Mouse (Mus musculus) embryonic facial prominence, embryonic 13.5 days (tissue): ENCODE results near the gene Mapk13. TPM values are rescaled to one million over a fixed set of nuclear protein-coding genes. Genes with fewer than 3 reads are reported as not detected.
"Not testable (repeated sequence)": the region's sequence is repeated elsewhere in the genome, so short reads cannot be mapped to it uniquely, and the experiment has no call there.

Source experiments
- ATAC-seq: fragments of 200-750 bp; cut with Nextera tagmentation; 2 replicates; pipeline ENCODE4 v1.8.0; 2017; ENCODE audit warnings: low read depth; ENCODE audit not compliant: insufficient number of reproducible peaks, insufficient read depth, low FRiP score, low TSS enrichment
- H3K27ac ChIP-seq: fragments of 300-500 bp; sonication (generic); 2 replicates; pipeline ENCODE4 v1.5.1; 2015; ENCODE audit warnings: moderate library complexity, mild to moderate bottlenecking, inconsistent platforms
- H3K27me3 ChIP-seq: fragments of 300-500 bp; sonication (generic); 2 replicates; pipeline ENCODE4 v1.6.1; 2015; ENCODE audit warnings: mild to moderate bottlenecking, inconsistent platforms
- H3K36me3 ChIP-seq: fragments of 300-500 bp; sonication (generic); 2 replicates; pipeline ENCODE4 v1.6.1; 2015; ENCODE audit warnings: mild to moderate bottlenecking, inconsistent platforms
- H3K4me1 ChIP-seq: fragments of 300-500 bp; sonication (generic); 2 replicates; pipeline ENCODE4 v1.6.1; 2015; ENCODE audit warnings: inconsistent platforms
- H3K4me2 ChIP-seq: fragments of 300-500 bp; sonication (generic); 2 replicates; pipeline ENCODE4 v1.6.1; 2015; ENCODE audit warnings: moderate library complexity, mild to moderate bottlenecking, inconsistent platforms
- H3K4me3 ChIP-seq: fragments of 300-500 bp; sonication (generic); 2 replicates; pipeline ENCODE4 v1.5.1; 2015; ENCODE audit warnings: mild to moderate bottlenecking, inconsistent platforms
- H3K9ac ChIP-seq: fragments of 300-500 bp; sonication (generic); 2 replicates; pipeline ENCODE4 v1.6.1; 2015; ENCODE audit warnings: mild to moderate bottlenecking, inconsistent platforms
- H3K9me3 ChIP-seq: fragments of 300-500 bp; sonication (generic); 2 replicates; pipeline ENCODE4 v1.6.1; 2016; ENCODE audit warnings: inconsistent platforms
- WGBS: fragments of 180-500 bp; shearing (Covaris S2); methylation state at CpG from one replicate; pipeline ENCODE4 v1.1.7; 2015; ENCODE audit warnings: mixed read lengths; 5-methylcytosine and 5-hydroxymethylcytosine counted together
- polyA plus RNA-seq: library from polyadenylated mRNA; unstranded; fragments of >200 nt; fragmentation: Nextera tagmentation; extraction: Ambion mirVana; gene quantifications from 2 replicates; pipeline ENCODE4 v1.2.1, GENCODE M21; 2015

The Mapk13 gene
- polyA plus RNA-seq, 1 experiment from 2014 or later, result 47.3 TPM

- Histone ChIP-seq H3K27me3 (no peaks in the 10 kb centered on the region), H3K9me3 (no peaks in the 10 kb centered on the region), H3K36me3 (peaks cover 32% of the 10 kb centered on the region), H3K4me1 (no peaks in the 10 kb centered on the region), H3K9ac (no peak overlapping the region), H3K4me2 (no peak overlapping the region), H3K4me3 (no peak overlapping the region), H3K27ac (no peak overlapping the region)
- 70% methylated on average over 6 of the region's 6 CpGs for WGBS
- no peak for ATAC-seq
These were observed 18.5 kb upstream of the Mapk13 start for GRCm38 (mm10) chr17:28750580-28750979.

- 47% methylated on average over 5 of the region's 5 CpGs for WGBS
These were observed 12.7 kb upstream of the Mapk13 start for GRCm38 (mm10) chr17:28756447-28756846.

GRCm38 (mm10) chr17:28757470-28757869 is 11.6 kb upstream of the Mapk13 start:
- H3K4me3 ChIP-seq, result no peak overlapping the region
- ATAC-seq, result no peak
- H3K4me2 ChIP-seq, result no peak overlapping the region
- 73% methylated on average over 2 of the region's 2 CpGs for WGBS
- H3K27ac ChIP-seq, result no peak overlapping the region
- no peaks in the 10 kb centered on the region for H3K36me3 ChIP-seq
- H3K4me1 ChIP-seq, result peaks cover 4% of the 10 kb centered on the region; the same call in 1 of the 2 replicates
- H3K27me3 ChIP-seq, result no peaks in the 10 kb centered on the region
- H3K9ac ChIP-seq, result no peak overlapping the region
- H3K9me3 ChIP-seq, result no peaks in the 10 kb centered on the region

More at GRCm38 (mm10) chr17:28756447-28756846, 12.7 kb upstream of the Mapk13 start:
- Histone ChIP-seq H3K27ac (no peak overlapping the region), H3K4me3 (no peak overlapping the region), H3K27me3 (no peaks in the 10 kb centered on the region), H3K36me3 (no peaks in the 10 kb centered on the region), H3K9me3 (no peaks in the 10 kb centered on the region), H3K4me1 (peaks cover 4% of the 10 kb centered on the region; the same call in 1 of the 2 replicates), H3K4me2 (no peak overlapping the region), H3K9ac (no peak overlapping the region)
- ATAC-seq, result no peak

- 63% methylated on average over 8 of the region's 8 CpGs for WGBS
These were observed 8.3 kb upstream of the Mapk13 start for GRCm38 (mm10) chr17:28760736-28761312.

GRCm38 (mm10) chr17:28761871-28762270 is 7.2 kb upstream of the Mapk13 start:
- Histone ChIP-seq H3K4me1 (no peaks in the 10 kb centered on the region), H3K27me3 (no peaks in the 10 kb centered on the region), H3K27ac (no peak overlapping the region), H3K4me2 (no peak overlapping the region), H3K9me3 (no peaks in the 10 kb centered on the region), H3K9ac (no peak overlapping the region), H3K4me3 (no peak overlapping the region), H3K36me3 (no peaks in the 10 kb centered on the region)
- WGBS, result 8% methylated on average over 3 of the region's 3 CpGs
- ATAC-seq, result no peak

More at GRCm38 (mm10) chr17:28760736-28761312, 8.3 kb upstream of the Mapk13 start:
- ATAC-seq, result no peak
- H3K9ac ChIP-seq, result no peak overlapping the region
- no peaks in the 10 kb centered on the region for H3K36me3 ChIP-seq
- H3K4me3 ChIP-seq, result no peak overlapping the region
- H3K27ac ChIP-seq, result no peak overlapping the region
- no peaks in the 10 kb centered on the region for H3K9me3 ChIP-seq
- no peaks in the 10 kb centered on the region for H3K27me3 ChIP-seq
- H3K4me1 ChIP-seq, result peaks cover 4% of the 10 kb centered on the region; the same call in 1 of the 2 replicates
- no peak overlapping the region for H3K4me2 ChIP-seq

- H3K4me2 ChIP-seq, result no peak overlapping the region
- 65% methylated on average over 3 of the region's 3 CpGs for WGBS
- H3K36me3 ChIP-seq, result no peaks in the 10 kb centered on the region
- H3K4me3 ChIP-seq, result no peak overlapping the region
- no peak overlapping the region for H3K27ac ChIP-seq
- no peak for ATAC-seq
- no peaks in the 10 kb centered on the region for H3K9me3 ChIP-seq
- peaks cover 19% of the 10 kb centered on the region for H3K4me1 ChIP-seq
- peaks cover 33% of the 10 kb centered on the region for H3K27me3 ChIP-seq
- H3K9ac ChIP-seq, result no peak overlapping the region
These were observed 2.9 kb upstream of the Mapk13 start for GRCm38 (mm10) chr17:28766203-28766602.

- Histone ChIP-seq H3K36me3 (no peaks in the 10 kb centered on the region), H3K27me3 (peaks cover 33% of the 10 kb centered on the region), H3K4me3 (no peak overlapping the region), H3K9ac (no peak overlapping the region), H3K4me1 (peaks cover 19% of the 10 kb centered on the region), H3K9me3 (no peaks in the 10 kb centered on the region), H3K27ac (no peak overlapping the region), H3K4me2 (no peak overlapping the region)
- 67% methylated on average over 11 of the region's 11 CpGs for WGBS
- no peak for ATAC-seq
These were observed 2.1 kb upstream of the Mapk13 start for GRCm38 (mm10) chr17:28766781-28767515.

GRCm38 (mm10) chr17:28769875-28770421 is 851 bp downstream of the Mapk13 start:
- peak overlapping the region; percentile 55; the same call in 1 of the 2 replicates for H3K27ac ChIP-seq
- H3K36me3 ChIP-seq, result no peaks in the 10 kb centered on the region
- H3K27me3 ChIP-seq, result peaks cover 33% of the 10 kb centered on the region
- ATAC-seq, result no peak
- H3K4me3 ChIP-seq, result peak overlapping the region; percentile 58
- H3K9ac ChIP-seq, result peak overlapping the region; percentile 79
- H3K4me2 ChIP-seq, result peak overlapping the region; percentile 88
- H3K9me3 ChIP-seq, result no peaks in the 10 kb centered on the region
- 6% methylated on average over 24 of the region's 24 CpGs for WGBS
- H3K4me1 ChIP-seq, result peaks cover 19% of the 10 kb centered on the region

GRCm38 (mm10) chr17:28771289-28771688 is 2.2 kb downstream of the Mapk13 start:
- peaks cover 19% of the 10 kb centered on the region for H3K4me1 ChIP-seq
- peaks cover 33% of the 10 kb centered on the region for H3K27me3 ChIP-seq
- no peak overlapping the region for H3K9ac ChIP-seq
- 92% methylated on average over 5 of the region's 5 CpGs for WGBS
- no peak overlapping the region for H3K4me3 ChIP-seq
- no peak overlapping the region for H3K27ac ChIP-seq
- no peak for ATAC-seq
- H3K36me3 ChIP-seq, result 0 out of 2 replicates have a peak, but pooled peaks cover 3% of the 10 kb centered on the region
- H3K4me2 ChIP-seq, result no peak overlapping the region
- no peaks in the 10 kb centered on the region for H3K9me3 ChIP-seq

- not testable (repeated sequence) for H3K27ac ChIP-seq, ATAC-seq
- WGBS, result 92% methylated on average over 9 of the region's 9 CpGs
These were observed 5.2 kb downstream of the Mapk13 start for GRCm38 (mm10) chr17:28774303-28774702.

GRCm38 (mm10) chr17:28775161-28775560 is 6.1 kb downstream of the Mapk13 start:
- H3K27ac ChIP-seq, result no peak overlapping the region
- no peak for ATAC-seq
- H3K9me3 ChIP-seq, result no peaks in the 10 kb centered on the region
- peaks cover 4% of the 10 kb centered on the region for H3K4me1 ChIP-seq
- H3K27me3 ChIP-seq, result peaks cover 10% of the 10 kb centered on the region
- no peak overlapping the region for H3K4me3 ChIP-seq
- no peak overlapping the region for H3K4me2 ChIP-seq
- H3K9ac ChIP-seq, result no peak overlapping the region
- WGBS, result 63% methylated on average over 4 of the region's 4 CpGs
- peaks cover 16% of the 10 kb centered on the region; the same call in 1 of the 2 replicates for H3K36me3 ChIP-seq

More at GRCm38 (mm10) chr17:28774303-28774702, 5.2 kb downstream of the Mapk13 start:
- Histone ChIP-seq H3K27me3 (peaks cover 18% of the 10 kb centered on the region), H3K4me1 (peaks cover 13% of the 10 kb centered on the region), H3K36me3 (peaks cover 16% of the 10 kb centered on the region; the same call in 1 of the 2 replicates)
- not testable (repeated sequence) for H3K9me3 ChIP-seq, H3K4me2 ChIP-seq, H3K9ac ChIP-seq, H3K4me3 ChIP-seq
